Mouse (Mus musculus): Measurements from ENCODE around the gene Nsun7. TPM values are rescaled to one million over a fixed set of nuclear protein-coding genes. Genes with fewer than 3 reads are reported as not detected.
"Not testable (repeated sequence)": the region's sequence is repeated elsewhere in the genome, so short reads cannot be mapped to it uniquely, and the experiment has no call there.

The Nsun7 gene
- total and polyA plus RNA-seq, 3 experiments, result 0.05 TPM; not detected in 2

GRCm38 (mm10) chr5:66245958-66246497, 13.7 kb upstream of the Nsun7 start:
- ATAC-seq (ENCODE audit: extremely low read depth, insufficient number of reproducible peaks, low FRiP score, poor library complexity, severe bottlenecking) (no peak), DNase-seq (ENCODE audit: low spot score) (no peak)
- TF ChIP-seq GATA2 (IDR thresholded peaks at IDR 0.05; ENCODE audit: borderline replicate concordance, low read depth, low read length) (no peak), GATA1 (IDR thresholded peaks at IDR 0.05; ENCODE audit: borderline replicate concordance, low read length) (no peak), TAL1 (conservative IDR thresholded peaks at IDR 0.05; ENCODE audit: low read depth, low read length) (no peak), POLR2AphosphoS5 (IDR thresholded peaks at IDR 0.05; ENCODE audit: insufficient replicate concordance, low read depth, low read length) (no peak), CTCF (IDR thresholded peaks at IDR 0.05; ENCODE audit: low read depth, low read length) (no peak)
- H3K36me3 ChIP-seq (replicated peaks), result no peaks in the 10 kb centered on the region
- H3K4me1 ChIP-seq (ENCODE audit: insufficient read depth, low read depth, low read length), result no peaks in the 10 kb centered on the region
- H3K27me3 ChIP-seq (ENCODE audit: insufficient read depth, low read length), result no peaks in the 10 kb centered on the region
- peaks cover 45% of the 10 kb centered on the region for H3K9me3 ChIP-seq (replicated peaks)
- no peak overlapping the region for H3K4me3 ChIP-seq (ENCODE audit: low read depth, low read length)

GRCm38 (mm10) chr5:66253219-66253618, 6.5 kb upstream of the Nsun7 start:
- ATAC-seq (ENCODE audit: extremely low read depth, insufficient number of reproducible peaks, low FRiP score, poor library complexity, severe bottlenecking) (no peak), DNase-seq (ENCODE audit: low spot score) (no peak)
- Histone ChIP-seq H3K4me1 (ENCODE audit: insufficient read depth, low read depth, low read length) (no peaks in the 10 kb centered on the region), H3K36me3 (replicated peaks) (no peaks in the 10 kb centered on the region), H3K4me3 (ENCODE audit: low read depth, low read length) (no peak overlapping the region), H3K9me3 (replicated peaks) (peaks cover 24% of the 10 kb centered on the region), H3K27me3 (ENCODE audit: insufficient read depth, low read length) (no peaks in the 10 kb centered on the region)
- TF ChIP-seq GATA1 (IDR thresholded peaks at IDR 0.05; ENCODE audit: borderline replicate concordance, low read length) (no peak), CTCF (IDR thresholded peaks at IDR 0.05; ENCODE audit: low read depth, low read length) (no peak), POLR2AphosphoS5 (IDR thresholded peaks at IDR 0.05; ENCODE audit: insufficient replicate concordance, low read depth, low read length) (no peak), TAL1 (conservative IDR thresholded peaks at IDR 0.05; ENCODE audit: low read depth, low read length) (no peak), GATA2 (IDR thresholded peaks at IDR 0.05; ENCODE audit: borderline replicate concordance, low read depth, low read length) (no peak)

GRCm38 (mm10) chr5:66255044-66255443, 4.7 kb upstream of the Nsun7 start:
- Histone ChIP-seq H3K27me3 (ENCODE audit: insufficient read depth, low read length) (no peaks in the 10 kb centered on the region), H3K4me3 (ENCODE audit: low read depth, low read length) (no peak overlapping the region), H3K4me1 (ENCODE audit: insufficient read depth, low read depth, low read length) (no peaks in the 10 kb centered on the region), H3K9me3 (replicated peaks) (peaks cover 32% of the 10 kb centered on the region), H3K36me3 (replicated peaks) (no peaks in the 10 kb centered on the region)
- DNase-seq (ENCODE audit: low spot score) (no peak), ATAC-seq (ENCODE audit: extremely low read depth, insufficient number of reproducible peaks, low FRiP score, poor library complexity, severe bottlenecking) (no peak)
- no peak for TF ChIP-seq POLR2AphosphoS5 (IDR thresholded peaks at IDR 0.05; ENCODE audit: insufficient replicate concordance, low read depth, low read length)
- no peak for TF ChIP-seq GATA1 (IDR thresholded peaks at IDR 0.05; ENCODE audit: borderline replicate concordance, low read length)
- no peak for TF ChIP-seq CTCF (IDR thresholded peaks at IDR 0.05; ENCODE audit: low read depth, low read length)
- TF ChIP-seq TAL1 (conservative IDR thresholded peaks at IDR 0.05; ENCODE audit: low read depth, low read length), result no peak
- no peak for TF ChIP-seq GATA2 (IDR thresholded peaks at IDR 0.05; ENCODE audit: borderline replicate concordance, low read depth, low read length)

GRCm38 (mm10) chr5:66259000-66259399, 697 bp upstream of the Nsun7 start:
- TF ChIP-seq CTCF (IDR thresholded peaks at IDR 0.05; ENCODE audit: low read depth, low read length) (no peak), POLR2AphosphoS5 (IDR thresholded peaks at IDR 0.05; ENCODE audit: insufficient replicate concordance, low read depth, low read length) (no peak), TAL1 (conservative IDR thresholded peaks at IDR 0.05; ENCODE audit: low read depth, low read length) (no peak), GATA2 (IDR thresholded peaks at IDR 0.05; ENCODE audit: borderline replicate concordance, low read depth, low read length) (no peak), GATA1 (IDR thresholded peaks at IDR 0.05; ENCODE audit: borderline replicate concordance, low read length) (no peak)
- ATAC-seq (ENCODE audit: extremely low read depth, insufficient number of reproducible peaks, low FRiP score, poor library complexity, severe bottlenecking), result no peak
- H3K4me1 ChIP-seq (ENCODE audit: insufficient read depth, low read depth, low read length), result no peaks in the 10 kb centered on the region
- H3K36me3 ChIP-seq (replicated peaks), result no peaks in the 10 kb centered on the region
- no peak overlapping the region for H3K4me3 ChIP-seq (ENCODE audit: low read depth, low read length)
- no peaks in the 10 kb centered on the region for H3K27me3 ChIP-seq (ENCODE audit: insufficient read depth, low read length)
- H3K9me3 ChIP-seq (replicated peaks), result peaks cover 19% of the 10 kb centered on the region
- DNase-seq (ENCODE audit: low spot score), result no peak

GRCm38 (mm10) chr5:66259431-66259755, 304 bp upstream of the Nsun7 start:
- H3K4me1 ChIP-seq (ENCODE audit: insufficient read depth, low read depth, low read length); H3K4me3 ChIP-seq (ENCODE audit: low read depth, low read length); DNase-seq (ENCODE audit: low spot score); H3K27me3 ChIP-seq (ENCODE audit: insufficient read depth, low read length); ATAC-seq (ENCODE audit: extremely low read depth, insufficient number of reproducible peaks, low FRiP score, poor library complexity, severe bottlenecking); H3K36me3 ChIP-seq (replicated peaks): not testable (repeated sequence)
- H3K9me3 ChIP-seq (replicated peaks), result peaks cover 19% of the 10 kb centered on the region

- H3K4me3 ChIP-seq (ENCODE audit: low read depth, low read length), result no peak overlapping the region
- H3K9me3 ChIP-seq (replicated peaks), result peaks cover 19% of the 10 kb centered on the region
- no peaks in the 10 kb centered on the region for H3K27me3 ChIP-seq (ENCODE audit: insufficient read depth, low read length)
- no peaks in the 10 kb centered on the region for H3K4me1 ChIP-seq (ENCODE audit: insufficient read depth, low read depth, low read length)
- H3K36me3 ChIP-seq (replicated peaks), result no peaks in the 10 kb centered on the region
- DNase-seq (ENCODE audit: low spot score) (no peak), ATAC-seq (ENCODE audit: extremely low read depth, insufficient number of reproducible peaks, low FRiP score, poor library complexity, severe bottlenecking) (no peak)
- TF ChIP-seq GATA2 (IDR thresholded peaks at IDR 0.05; ENCODE audit: borderline replicate concordance, low read depth, low read length) (no peak), CTCF (IDR thresholded peaks at IDR 0.05; ENCODE audit: low read depth, low read length) (no peak), POLR2AphosphoS5 (IDR thresholded peaks at IDR 0.05; ENCODE audit: insufficient replicate concordance, low read depth, low read length) (no peak), GATA1 (IDR thresholded peaks at IDR 0.05; ENCODE audit: borderline replicate concordance, low read length) (no peak), TAL1 (conservative IDR thresholded peaks at IDR 0.05; ENCODE audit: low read depth, low read length) (no peak)
Measured at GRCm38 (mm10) chr5:66262475-66262874, 2.8 kb downstream of the Nsun7 start.

GRCm38 (mm10) chr5:66263398-66263797, 3.7 kb downstream of the Nsun7 start:
- Histone ChIP-seq H3K4me1 (ENCODE audit: insufficient read depth, low read depth, low read length) (no peaks in the 10 kb centered on the region), H3K36me3 (replicated peaks) (no peaks in the 10 kb centered on the region), H3K4me3 (ENCODE audit: low read depth, low read length) (no peak overlapping the region), H3K9me3 (replicated peaks) (peaks cover 23% of the 10 kb centered on the region), H3K27me3 (ENCODE audit: insufficient read depth, low read length) (no peaks in the 10 kb centered on the region)
- TF ChIP-seq POLR2AphosphoS5 (IDR thresholded peaks at IDR 0.05; ENCODE audit: insufficient replicate concordance, low read depth, low read length) (no peak), TAL1 (conservative IDR thresholded peaks at IDR 0.05; ENCODE audit: low read depth, low read length) (no peak), CTCF (IDR thresholded peaks at IDR 0.05; ENCODE audit: low read depth, low read length) (no peak), GATA1 (IDR thresholded peaks at IDR 0.05; ENCODE audit: borderline replicate concordance, low read length) (no peak), GATA2 (IDR thresholded peaks at IDR 0.05; ENCODE audit: borderline replicate concordance, low read depth, low read length) (no peak)
- ATAC-seq (ENCODE audit: extremely low read depth, insufficient number of reproducible peaks, low FRiP score, poor library complexity, severe bottlenecking) (no peak), DNase-seq (ENCODE audit: low spot score) (no peak)
